Mouse (Mus musculus) neural tube, embryonic 12.5 days (tissue): ENCODE measurements around the gene Rgs6. TPM values are rescaled to one million over a fixed set of nuclear protein-coding genes. Genes with fewer than 3 reads are reported as not detected.

ENCODE experiments used
- ATAC-seq: fragments of 200-750 bp; cut with Nextera tagmentation; 2 replicates; pipeline ENCODE4 v1.8.0; 2017; ENCODE audit warnings: low read depth, mild to moderate bottlenecking, moderate TSS enrichment, moderate library complexity; ENCODE audit not compliant: low FRiP score
- H3K27ac ChIP-seq: fragments of 300-500 bp; sonication (generic); 2 replicates; pipeline ENCODE4 v1.5.1; 2016
- H3K27me3 ChIP-seq: fragments of 300-500 bp; sonication (generic); replicated peaks from 2 replicates; pipeline ENCODE4 v1.6.1; 2016; ENCODE audit warnings: mild to moderate bottlenecking
- H3K36me3 ChIP-seq: fragments of 300-500 bp; sonication (generic); 2 replicates; pipeline ENCODE4 v1.6.1; 2016; ENCODE audit warnings: mild to moderate bottlenecking
- H3K4me1 ChIP-seq: fragments of 300-500 bp; sonication (generic); 2 replicates; pipeline ENCODE4 v1.6.1; 2016
- H3K4me2 ChIP-seq: fragments of 300-500 bp; sonication (generic); replicated peaks from 2 replicates; pipeline ENCODE4 v1.6.1; 2016; ENCODE audit warnings: mild to moderate bottlenecking
- H3K4me3 ChIP-seq: fragments of 300-500 bp; sonication (generic); 2 replicates; pipeline ENCODE4 v1.5.1; 2016
- H3K9ac ChIP-seq: fragments of 300-500 bp; sonication (generic); 2 replicates; pipeline ENCODE4 v1.6.1; 2016; ENCODE audit warnings: mild to moderate bottlenecking
- H3K9me3 ChIP-seq: fragments of 300-500 bp; sonication (generic); 2 replicates; pipeline ENCODE4 v1.6.1; 2016; ENCODE audit warnings: mild to moderate bottlenecking
- WGBS: fragments of 180-500 bp; shearing (Covaris S2); methylation state at CpG from one replicate; pipeline ENCODE4 v1.1.7; 2016; 5-methylcytosine and 5-hydroxymethylcytosine counted together
- polyA plus RNA-seq: library from polyadenylated mRNA; unstranded; fragments of >200 nt; fragmentation: Nextera tagmentation; extraction: Ambion mirVana; gene quantifications from 2 replicates; pipeline ENCODE4 v1.2.1, GENCODE M21; 2016

Gene Rgs6
- polyA plus RNA-seq, 1 experiment from 2014 or later: 0.75 TPM

DNA sequence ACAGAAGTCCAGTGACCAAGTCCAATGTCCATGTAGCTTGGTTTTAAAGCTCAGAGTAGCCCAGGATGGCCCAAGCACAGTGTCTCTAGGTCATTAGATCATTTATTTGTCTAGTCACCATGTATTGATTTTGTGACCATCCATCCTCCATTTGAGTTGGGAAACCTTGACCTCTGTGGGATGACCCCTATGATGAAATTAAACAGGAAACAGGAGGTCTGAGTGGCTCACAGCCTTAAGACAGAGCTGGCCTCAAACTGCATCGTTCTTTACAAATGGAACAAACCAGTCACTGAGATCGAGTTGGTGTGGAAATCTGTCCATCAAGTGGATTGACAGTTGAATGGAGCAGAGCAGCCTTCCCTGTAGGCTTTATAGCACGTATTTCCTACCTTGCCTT, 536.0 kb downstream of the Rgs6 start:
- 76% methylated on average over 3 of the region's 3 CpGs for WGBS
- Histone ChIP-seq H3K27ac (no peak overlapping the region), H3K4me1 (no peaks in the 10 kb centered on the region), H3K9ac (no peak overlapping the region), H3K27me3 (no peaks in the 10 kb centered on the region), H3K4me2 (no peak overlapping the region), H3K4me3 (no peak overlapping the region), H3K9me3 (no peaks in the 10 kb centered on the region), H3K36me3 (no peaks in the 10 kb centered on the region)
- no peak for ATAC-seq

DNA sequence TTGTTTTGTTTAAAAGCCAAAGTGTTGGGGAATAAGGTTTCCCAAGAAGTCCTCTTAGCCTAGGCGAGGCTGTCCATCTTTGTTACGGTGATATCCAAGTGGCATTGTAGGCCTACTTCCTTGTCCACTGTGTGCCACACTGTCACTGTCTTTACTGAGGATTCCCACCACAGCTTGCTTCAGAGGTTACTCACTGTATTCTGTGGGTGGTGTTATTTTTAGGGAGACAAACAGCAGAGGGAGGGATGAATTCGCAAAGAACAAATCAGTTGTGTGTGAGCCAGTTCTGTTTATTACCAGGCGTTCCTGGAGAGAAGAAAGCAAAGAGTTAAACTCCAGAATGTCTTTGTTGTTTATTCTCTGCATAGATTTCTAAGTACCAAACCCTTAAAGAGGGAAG, 537.2 kb downstream of the Rgs6 start:
- H3K27ac ChIP-seq: no peak overlapping the region
- no peak overlapping the region for H3K9ac ChIP-seq
- no peak for ATAC-seq
- H3K27me3 ChIP-seq: no peaks in the 10 kb centered on the region
- no peaks in the 10 kb centered on the region for H3K4me1 ChIP-seq
- H3K36me3 ChIP-seq: no peaks in the 10 kb centered on the region
- H3K4me2 ChIP-seq: no peak overlapping the region
- H3K4me3 ChIP-seq: no peak overlapping the region
- 87% methylated on average over 4 of the region's 4 CpGs for WGBS
- no peaks in the 10 kb centered on the region for H3K9me3 ChIP-seq

DNA sequence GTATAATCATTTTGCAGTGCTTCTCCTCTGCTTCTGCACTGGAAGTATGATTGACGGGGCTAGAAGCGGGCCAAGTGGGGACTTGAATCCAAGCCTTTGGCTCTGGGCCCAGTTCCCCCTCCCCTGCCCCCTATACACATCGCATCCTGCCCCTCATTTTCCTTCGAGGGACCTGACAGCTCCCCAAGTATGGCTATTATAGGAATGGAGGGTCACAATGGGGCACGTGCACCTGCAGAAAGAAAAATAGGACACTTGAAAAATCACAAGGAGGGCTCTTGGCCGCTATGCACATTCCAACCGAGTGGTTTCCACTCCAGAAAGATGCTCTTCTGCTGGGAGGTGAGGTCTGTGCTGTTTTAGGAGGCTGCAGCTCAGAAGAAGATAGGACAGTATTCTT, 538.8 kb downstream of the Rgs6 start:
- Histone ChIP-seq H3K4me2 (no peak overlapping the region), H3K36me3 (no peaks in the 10 kb centered on the region), H3K9ac (no peak overlapping the region), H3K4me3 (no peak overlapping the region), H3K27me3 (no peaks in the 10 kb centered on the region), H3K4me1 (no peaks in the 10 kb centered on the region), H3K9me3 (no peaks in the 10 kb centered on the region), H3K27ac (no peak overlapping the region)
- no peak for ATAC-seq
- WGBS: 89% methylated on average over 7 of the region's 7 CpGs

DNA sequence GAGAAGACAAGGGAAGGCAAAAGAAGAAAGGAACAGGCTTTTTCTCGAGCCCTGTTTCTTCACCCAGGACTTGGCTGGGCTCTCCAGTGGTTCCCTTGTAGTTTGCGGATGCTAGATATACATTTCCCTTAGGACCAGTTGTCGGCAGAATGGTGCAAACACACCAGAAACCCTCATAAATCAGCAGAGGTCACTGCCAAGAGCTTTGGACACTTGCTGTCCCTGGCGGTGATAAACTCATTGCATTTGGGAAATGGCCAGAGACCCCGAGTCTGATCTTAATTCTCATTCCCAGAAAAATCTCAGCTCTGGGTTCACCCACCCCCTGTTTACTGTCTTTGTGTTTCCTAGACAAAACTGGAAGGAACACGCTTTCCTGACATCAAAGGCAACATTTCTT, 539.9 kb downstream of the Rgs6 start:
- Histone ChIP-seq H3K4me2 (no peak overlapping the region), H3K9ac (no peak overlapping the region), H3K27me3 (no peaks in the 10 kb centered on the region), H3K9me3 (no peaks in the 10 kb centered on the region), H3K4me3 (no peak overlapping the region), H3K4me1 (no peaks in the 10 kb centered on the region), H3K27ac (no peak overlapping the region), H3K36me3 (no peaks in the 10 kb centered on the region)
- ATAC-seq: no peak
- 53% methylated on average over 6 of the region's 6 CpGs for WGBS

DNA sequence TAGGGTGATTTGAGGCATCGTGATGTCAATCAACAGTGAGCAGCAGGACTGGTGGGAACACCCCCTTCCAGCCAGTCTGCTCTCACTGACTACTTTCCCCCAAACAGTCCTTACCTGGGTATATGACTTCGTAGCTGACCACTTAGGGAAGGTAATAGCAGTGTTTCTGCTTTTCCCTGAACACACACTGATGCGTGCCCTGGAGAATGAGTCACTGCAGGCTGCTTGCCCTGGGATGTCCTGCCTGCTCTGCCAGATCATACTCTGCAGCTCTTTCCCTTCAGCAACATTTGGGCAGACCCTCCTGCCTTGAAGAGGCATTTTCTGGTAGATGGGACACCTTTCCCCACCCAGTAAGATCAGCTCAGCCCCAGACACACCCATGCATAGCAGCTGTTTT, 540.5 kb downstream of the Rgs6 start:
- Histone ChIP-seq H3K9me3 (no peaks in the 10 kb centered on the region), H3K4me3 (no peak overlapping the region), H3K27me3 (no peaks in the 10 kb centered on the region), H3K4me2 (no peak overlapping the region), H3K36me3 (no peaks in the 10 kb centered on the region), H3K9ac (no peak overlapping the region), H3K4me1 (no peaks in the 10 kb centered on the region), H3K27ac (no peak overlapping the region)
- ATAC-seq: no peak
- WGBS: 87% methylated on average over 3 of the region's 3 CpGs

DNA sequence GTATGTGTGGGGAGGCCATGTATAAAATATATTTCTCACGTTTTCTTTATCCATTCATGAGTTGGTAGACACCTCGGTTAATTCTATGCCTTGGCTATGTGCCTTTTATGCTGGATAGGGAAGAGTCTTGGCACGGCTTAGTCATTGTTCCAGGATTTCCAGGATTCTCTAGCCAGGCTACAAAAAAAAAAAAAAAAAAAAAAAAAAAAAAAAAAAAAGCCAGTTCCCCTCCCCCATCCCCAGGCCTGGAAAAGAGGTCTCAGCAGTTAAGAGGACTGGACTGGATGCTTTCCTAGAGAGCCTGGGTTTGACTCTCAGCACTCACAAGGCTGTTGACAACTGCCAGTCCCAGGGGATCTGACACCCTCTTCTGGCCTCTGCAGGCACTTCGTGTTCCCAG, 543.3 kb downstream of the Rgs6 start:
- Histone ChIP-seq H3K27me3 (no peaks in the 10 kb centered on the region), H3K27ac (no peak overlapping the region), H3K9me3 (no peaks in the 10 kb centered on the region), H3K4me3 (no peak overlapping the region), H3K4me1 (no peaks in the 10 kb centered on the region), H3K4me2 (no peak overlapping the region), H3K9ac (no peak overlapping the region), H3K36me3 (no peaks in the 10 kb centered on the region)
- ATAC-seq: no peak
- 76% methylated on average over 4 of the region's 4 CpGs for WGBS

DNA sequence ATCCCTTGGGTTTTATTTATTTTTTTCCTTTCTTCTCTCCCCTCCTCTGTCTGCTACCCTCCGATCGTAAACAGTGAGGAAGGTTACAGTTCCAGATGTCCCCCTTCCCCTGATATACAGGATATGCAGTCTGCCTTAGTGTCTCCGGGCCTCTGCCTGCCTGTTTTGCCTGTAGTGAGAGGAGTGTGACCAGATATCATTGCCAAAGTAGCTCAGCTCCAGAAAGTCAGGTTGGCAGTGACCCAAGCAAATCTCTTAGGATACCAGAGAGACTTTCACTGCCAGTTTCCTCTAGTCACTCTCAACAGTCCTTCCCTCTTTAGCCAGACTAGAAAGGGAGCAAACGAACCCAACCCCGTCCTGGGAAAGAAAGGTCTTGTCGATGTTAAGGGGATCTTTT, 545.7 kb downstream of the Rgs6 start:
- Histone ChIP-seq H3K27ac (no peak overlapping the region), H3K4me1 (no peaks in the 10 kb centered on the region), H3K9me3 (no peaks in the 10 kb centered on the region), H3K4me2 (no peak overlapping the region), H3K4me3 (no peak overlapping the region), H3K9ac (no peak overlapping the region), H3K27me3 (no peaks in the 10 kb centered on the region), H3K36me3 (no peaks in the 10 kb centered on the region)
- no peak for ATAC-seq
- 79% methylated on average over 6 of the region's 6 CpGs for WGBS

DNA sequence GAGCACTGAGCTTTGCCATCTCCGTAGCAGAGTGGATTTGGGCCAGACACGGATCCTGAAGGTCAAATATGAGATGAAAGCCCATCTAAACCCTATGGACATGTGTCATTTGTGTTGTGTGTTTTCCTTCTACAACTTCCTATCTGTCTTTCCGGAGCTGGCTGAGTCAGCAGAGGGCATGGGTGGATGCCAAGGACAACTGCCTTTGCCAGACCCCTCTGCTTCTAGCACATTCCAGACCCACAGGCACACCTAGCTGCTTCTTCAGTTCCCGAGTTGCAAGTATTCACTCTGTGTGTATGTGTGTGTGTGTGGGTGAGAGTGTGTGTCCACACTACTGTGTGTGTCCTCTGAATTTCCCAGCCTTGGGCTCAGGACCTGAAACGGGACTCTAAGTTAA, 547.9 kb downstream of the Rgs6 start:
- no peak overlapping the region for H3K9ac ChIP-seq
- H3K4me3 ChIP-seq: no peak overlapping the region
- H3K36me3 ChIP-seq: no peaks in the 10 kb centered on the region
- no peak for ATAC-seq
- no peaks in the 10 kb centered on the region for H3K27me3 ChIP-seq
- no peaks in the 10 kb centered on the region for H3K9me3 ChIP-seq
- no peaks in the 10 kb centered on the region for H3K4me1 ChIP-seq
- no peak overlapping the region for H3K4me2 ChIP-seq
- WGBS: 89% methylated on average over 5 of the region's 5 CpGs
- no peak overlapping the region for H3K27ac ChIP-seq

DNA sequence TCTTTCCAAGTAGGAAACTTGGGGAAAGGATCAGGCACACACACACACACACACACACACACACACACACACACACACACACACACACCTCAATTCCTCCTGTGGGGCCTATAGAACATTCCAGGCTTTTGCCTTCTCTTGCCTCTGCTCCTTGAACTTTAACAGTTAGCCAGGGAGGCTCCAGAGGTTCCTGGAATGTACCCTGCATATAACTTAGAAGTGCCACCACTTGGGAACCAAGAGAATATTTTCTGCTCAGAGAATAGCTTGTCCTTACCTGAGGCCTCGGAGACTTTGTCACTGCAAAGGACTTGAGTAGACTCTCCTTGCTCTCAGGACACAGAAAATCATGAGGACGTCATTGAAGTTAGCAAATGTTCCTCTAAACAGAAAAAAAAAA, 548.4 kb downstream of the Rgs6 start:
- Histone ChIP-seq H3K4me3 (no peak overlapping the region), H3K4me2 (no peak overlapping the region), H3K27me3 (no peaks in the 10 kb centered on the region), H3K9ac (no peak overlapping the region), H3K36me3 (no peaks in the 10 kb centered on the region), H3K4me1 (no peaks in the 10 kb centered on the region), H3K9me3 (no peaks in the 10 kb centered on the region), H3K27ac (no peak overlapping the region)
- 95% methylated on average over 2 of the region's 2 CpGs for WGBS
- ATAC-seq: no peak

DNA sequence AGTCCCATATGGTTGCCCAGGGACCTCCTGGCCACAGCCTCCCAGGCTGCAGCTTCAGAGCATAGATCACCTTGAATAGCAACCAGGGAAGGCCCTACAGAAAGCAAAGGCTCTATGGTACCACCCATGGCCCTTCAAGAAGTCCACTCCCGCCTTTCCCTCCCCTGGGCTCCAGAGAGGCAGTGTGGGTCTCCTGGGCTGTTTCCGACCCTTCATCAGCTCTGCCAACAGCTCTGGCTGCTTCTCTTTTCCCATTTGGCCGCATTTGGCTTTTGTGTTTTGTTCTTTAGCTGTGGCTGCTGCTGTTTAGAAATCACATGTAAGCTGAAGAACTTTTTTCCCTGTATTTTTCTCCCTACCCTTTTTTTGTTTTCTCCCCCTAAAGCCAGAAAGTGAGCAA, 548.9 kb downstream of the Rgs6 start:
- Histone ChIP-seq H3K9ac (no peak overlapping the region), H3K4me1 (no peaks in the 10 kb centered on the region), H3K27ac (no peak overlapping the region), H3K4me3 (no peak overlapping the region), H3K36me3 (no peaks in the 10 kb centered on the region), H3K9me3 (no peaks in the 10 kb centered on the region), H3K4me2 (no peak overlapping the region), H3K27me3 (no peaks in the 10 kb centered on the region)
- 61% methylated on average over 3 of the region's 3 CpGs for WGBS
- no peak for ATAC-seq

DNA sequence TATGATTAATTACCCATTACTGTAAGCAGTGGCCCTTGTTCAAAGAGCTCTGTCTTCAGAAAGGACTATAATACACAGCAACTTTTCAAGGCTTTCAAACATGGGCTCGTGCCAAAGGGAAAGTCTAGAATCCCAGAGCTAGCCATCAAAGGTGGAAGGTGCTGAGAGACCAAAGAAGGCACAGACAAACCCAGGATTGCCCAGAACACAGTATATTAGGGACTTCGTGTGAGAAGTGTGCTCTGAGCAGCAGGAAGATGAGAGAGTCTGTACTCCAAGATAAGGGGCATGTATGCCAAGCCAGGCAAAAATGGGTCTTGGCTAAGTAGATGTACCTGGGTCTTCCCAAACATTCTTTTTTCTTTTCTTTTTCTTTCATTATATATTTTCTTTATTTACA, 553.1 kb downstream of the Rgs6 start:
- no peaks in the 10 kb centered on the region for H3K36me3 ChIP-seq
- H3K9me3 ChIP-seq: no peaks in the 10 kb centered on the region
- no peaks in the 10 kb centered on the region for H3K27me3 ChIP-seq
- ATAC-seq: no peak
- H3K4me1 ChIP-seq: no peaks in the 10 kb centered on the region
- H3K4me3 ChIP-seq: no peak overlapping the region
- WGBS: 66% methylated on average over 2 of the region's 2 CpGs
- H3K27ac ChIP-seq: no peak overlapping the region
- no peak overlapping the region for H3K9ac ChIP-seq
- H3K4me2 ChIP-seq: no peak overlapping the region

DNA sequence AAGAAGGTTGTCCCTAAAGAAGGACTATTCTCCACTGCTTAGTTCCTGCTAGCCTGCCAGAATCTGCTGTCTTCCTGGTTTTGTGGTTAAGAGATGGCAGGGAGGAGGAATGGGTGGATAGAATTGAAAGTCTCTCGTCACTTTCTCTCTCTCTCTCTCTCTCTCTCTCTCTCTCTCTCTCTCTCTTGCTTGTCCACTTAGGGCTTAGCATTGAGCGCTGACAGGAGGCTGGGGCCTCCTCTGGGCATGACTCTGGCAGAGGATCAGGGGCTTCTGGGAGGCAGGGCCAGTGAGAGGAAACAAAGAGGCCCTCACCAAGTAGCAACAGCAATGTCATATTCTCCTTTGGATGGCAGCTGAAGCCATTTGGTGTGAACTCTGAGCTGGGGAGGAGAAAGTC, 554.4 kb downstream of the Rgs6 start:
- 63% methylated on average over 2 of the region's 2 CpGs for WGBS
- H3K27me3 ChIP-seq: no peaks in the 10 kb centered on the region
- no peak overlapping the region for H3K9ac ChIP-seq
- H3K36me3 ChIP-seq: no peaks in the 10 kb centered on the region
- H3K4me1 ChIP-seq: no peaks in the 10 kb centered on the region
- no peak overlapping the region for H3K27ac ChIP-seq
- no peaks in the 10 kb centered on the region for H3K9me3 ChIP-seq
- H3K4me2 ChIP-seq: no peak overlapping the region
- no peak for ATAC-seq
- H3K4me3 ChIP-seq: no peak overlapping the region

DNA sequence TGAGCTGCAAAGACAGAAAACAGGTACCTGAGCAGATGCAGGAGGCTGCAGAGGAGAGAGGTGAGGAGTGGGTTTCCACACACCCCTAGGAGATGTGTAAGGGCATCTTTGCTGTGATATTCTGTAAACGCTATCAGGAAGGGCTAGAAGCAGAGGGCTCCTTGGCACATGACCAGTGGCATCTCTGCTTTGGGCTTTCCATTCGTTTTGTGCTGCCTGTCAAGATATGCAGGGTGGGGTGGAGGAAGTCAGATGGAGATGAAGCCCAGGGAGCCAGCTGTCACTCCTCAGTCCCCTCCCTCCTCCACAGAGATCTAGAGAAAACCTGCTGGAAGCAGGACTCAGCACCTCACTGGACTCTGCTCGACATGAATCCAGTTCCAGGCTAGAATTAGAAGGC, 555.0 kb downstream of the Rgs6 start:
- H3K36me3 ChIP-seq: no peaks in the 10 kb centered on the region
- no peak overlapping the region for H3K4me3 ChIP-seq
- no peak overlapping the region for H3K9ac ChIP-seq
- no peaks in the 10 kb centered on the region for H3K4me1 ChIP-seq
- no peak overlapping the region for H3K27ac ChIP-seq
- WGBS: 60% methylated on average over 3 of the region's 3 CpGs
- no peaks in the 10 kb centered on the region for H3K27me3 ChIP-seq
- ATAC-seq: no peak
- H3K9me3 ChIP-seq: no peaks in the 10 kb centered on the region
- H3K4me2 ChIP-seq: no peak overlapping the region

DNA sequence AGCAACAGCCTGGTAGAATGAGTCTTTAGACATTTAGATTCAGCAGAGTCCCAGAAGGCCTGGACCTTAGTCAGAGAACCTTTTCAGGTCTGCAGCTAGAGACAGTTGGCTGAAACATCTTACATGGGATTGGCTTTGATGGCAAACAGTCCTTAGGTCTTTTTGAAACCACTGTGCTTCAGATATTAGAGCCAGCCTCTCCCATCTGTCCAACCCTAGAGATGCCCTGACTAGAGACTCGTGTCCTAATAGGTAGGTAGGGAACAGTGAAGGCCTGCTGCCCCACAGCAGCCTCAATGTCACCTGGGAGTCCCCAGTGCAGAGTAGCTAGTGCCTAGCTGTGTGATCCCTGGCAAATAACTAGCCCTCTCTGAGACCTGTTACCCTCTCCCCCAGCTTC, 555.5 kb downstream of the Rgs6 start:
- 75% methylated on average over 1 of the region's 1 CpGs for WGBS
- Histone ChIP-seq H3K27me3 (no peaks in the 10 kb centered on the region), H3K4me2 (no peak overlapping the region), H3K9me3 (no peaks in the 10 kb centered on the region), H3K4me1 (no peaks in the 10 kb centered on the region), H3K9ac (no peak overlapping the region), H3K36me3 (no peaks in the 10 kb centered on the region), H3K4me3 (no peak overlapping the region), H3K27ac (no peak overlapping the region)
- no peak for ATAC-seq
